Mouse (Mus musculus) heart, postnatal 0 days (tissue): Measurements from ENCODE around the gene Pum2.

Source experiments
- CTCF ChIP-seq: IDR thresholded peaks from 2 replicates; pipeline ENCODE4 v1.5.1; 2016; ENCODE audit warnings: antibody characterized with exemption, control low read depth, low read depth
- EP300 ChIP-seq: IDR thresholded peaks from 2 replicates; pipeline ENCODE4 v1.6.1; 2016; ENCODE audit warnings: antibody characterized with exemption, low read depth

DNA sequence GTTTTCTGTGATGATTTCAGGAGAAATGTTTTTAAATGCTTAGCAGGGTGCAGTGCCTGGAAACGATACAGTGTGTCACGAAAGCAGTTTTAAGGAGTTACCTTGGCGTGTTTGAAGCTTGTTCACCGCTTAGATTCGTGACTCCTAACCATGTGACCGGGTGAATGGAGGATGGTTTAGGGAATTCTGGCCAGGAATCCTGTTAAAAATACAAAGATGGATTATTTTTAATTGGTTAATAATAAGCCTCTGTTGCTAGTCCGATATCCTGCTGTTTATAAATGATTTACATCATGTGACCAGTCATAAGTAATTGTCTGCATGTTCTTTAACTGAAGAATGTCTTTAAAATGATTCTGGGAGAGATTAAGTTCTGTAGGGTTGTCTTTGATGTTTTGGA is 1.4 kb downstream of the Pum2 start:
- no peak for TF ChIP-seq CTCF
- TF ChIP-seq EP300: no peak
